Mouse (Mus musculus) heart, embryonic 11.5 days (tissue): Measurements from ENCODE around the gene Zbtb45. TPM values are rescaled to one million over a fixed set of nuclear protein-coding genes. Genes with fewer than 3 reads are reported as not detected.

Experiments
- ATAC-seq: fragments of 200-750 bp; cut with Nextera tagmentation; replicated peaks from 2 replicates; pipeline ENCODE4 v1.8.0; 2017; ENCODE audit warnings: moderate library complexity; ENCODE audit not compliant: insufficient number of reproducible peaks, low FRiP score, low TSS enrichment
- H3K27ac ChIP-seq: fragments of 300-500 bp; sonication (generic); 2 replicates; pipeline ENCODE4 v1.5.1; 2014; ENCODE audit warnings: mild to moderate bottlenecking, low read depth, low read length
- H3K27me3 ChIP-seq: fragments of 300-500 bp; sonication (generic); 2 replicates; pipeline ENCODE4 v1.6.1; 2014; ENCODE audit warnings: mild to moderate bottlenecking, low read length, mixed read lengths; ENCODE audit not compliant: control insufficient read depth, insufficient read depth
- H3K36me3 ChIP-seq: fragments of 300-500 bp; sonication (generic); 2 replicates; pipeline ENCODE4 v1.6.1; 2014; ENCODE audit warnings: mild to moderate bottlenecking, low read length, moderate library complexity, mixed read lengths; ENCODE audit not compliant: control insufficient read depth, insufficient read depth
- H3K4me1 ChIP-seq: fragments of 300-500 bp; sonication (generic); 2 replicates; pipeline ENCODE4 v1.6.1; 2014; ENCODE audit warnings: low read length; ENCODE audit not compliant: control insufficient read depth, insufficient read depth
- H3K4me2 ChIP-seq: fragments of 300-500 bp; sonication (generic); 2 replicates; pipeline ENCODE4 v1.6.1; 2014; ENCODE audit warnings: mild to moderate bottlenecking, moderate library complexity
- H3K4me3 ChIP-seq: fragments of 300-500 bp; sonication (generic); 2 replicates; pipeline ENCODE4 v1.5.1; 2014; ENCODE audit warnings: low read depth, low read length
- H3K9ac ChIP-seq: fragments of 300-500 bp; sonication (generic); 2 replicates; pipeline ENCODE4 v1.6.1; 2014; ENCODE audit warnings: mild to moderate bottlenecking, low read depth, low read length, moderate library complexity
- H3K9me3 ChIP-seq: fragments of 300-500 bp; sonication (generic); replicated peaks from 2 replicates; pipeline ENCODE4 v1.6.1; 2016; ENCODE audit warnings: low read length; ENCODE audit not compliant: control insufficient read depth
- WGBS: fragments of 180-500 bp; shearing (Covaris S2); extraction: QIAGEN DNeasy Blood & Tissue Kit; methylation state at CpG from one replicate; pipeline ENCODE4 v1.1.7; 2014; ENCODE audit not compliant: insufficient replicate concordance; 5-methylcytosine and 5-hydroxymethylcytosine counted together
- polyA plus RNA-seq: library from polyadenylated mRNA; unstranded; fragments of >200 nt; fragmentation: Nextera tagmentation; extraction: Ambion mirVana; gene quantifications from 2 replicates; pipeline ENCODE4 v1.2.1, GENCODE M21; 2014

Zbtb45 gene
- polyA plus RNA-seq, 1 experiment from 2014 or later, result 13.6 TPM

DNA sequence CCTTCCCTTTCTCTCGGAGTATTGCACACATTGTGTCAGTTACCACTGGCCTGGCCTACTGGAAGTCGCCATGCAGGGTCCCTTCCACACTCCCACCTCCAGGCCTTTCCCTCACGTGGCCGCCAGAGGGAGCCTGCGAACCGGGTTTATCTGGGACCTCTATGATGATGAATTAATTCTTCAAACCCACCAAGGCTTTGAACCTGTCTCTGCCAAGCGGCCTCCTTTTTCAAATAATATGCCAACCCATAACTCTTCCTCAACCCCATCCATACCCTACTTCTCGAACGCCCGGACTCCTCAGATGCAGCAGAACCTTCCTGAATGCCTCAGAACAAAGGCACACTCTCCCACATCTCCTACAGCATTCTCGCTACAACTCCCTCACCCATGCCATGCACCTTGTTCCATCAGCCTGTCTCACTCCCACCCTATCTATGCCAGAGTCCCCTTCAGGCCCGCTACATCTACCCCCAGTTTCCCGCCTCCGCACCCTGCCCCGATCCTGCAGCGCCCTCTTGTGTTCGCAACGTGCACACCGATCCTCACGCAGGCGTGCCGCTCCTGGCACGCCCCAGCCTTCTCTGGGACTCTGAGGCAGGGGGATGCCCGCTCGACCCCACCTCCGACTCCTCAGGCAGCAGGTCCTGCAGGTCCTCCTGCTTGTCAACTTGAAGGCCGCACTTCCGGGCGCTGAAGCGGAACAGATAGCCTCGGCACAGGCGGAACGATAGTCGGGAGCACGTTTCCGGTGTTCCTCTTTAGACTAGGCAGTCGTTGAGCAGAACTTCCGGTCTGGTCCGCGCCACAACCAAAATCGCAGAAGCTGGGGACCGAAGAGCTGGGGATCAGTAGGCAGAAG is 460 bp downstream of the Zbtb45 start:
- no peaks in the 10 kb centered on the region for H3K36me3 ChIP-seq
- no peaks in the 10 kb centered on the region for H3K9me3 ChIP-seq
- H3K4me1 ChIP-seq, result peaks cover 13% of the 10 kb centered on the region; the same call in 1 of the 2 replicates
- WGBS, result 1% methylated on average over 42 of the region's 42 CpGs
- H3K27me3 ChIP-seq, result peaks cover 14% of the 10 kb centered on the region
- peak overlapping the region; percentile 93 for H3K4me2 ChIP-seq
- H3K4me3 ChIP-seq, result peak overlapping the region; percentile 70
- ATAC-seq, result peak; percentile 81
- peak overlapping the region; percentile 94 for H3K27ac ChIP-seq
- H3K9ac ChIP-seq, result peak overlapping the region; percentile 91

DNA sequence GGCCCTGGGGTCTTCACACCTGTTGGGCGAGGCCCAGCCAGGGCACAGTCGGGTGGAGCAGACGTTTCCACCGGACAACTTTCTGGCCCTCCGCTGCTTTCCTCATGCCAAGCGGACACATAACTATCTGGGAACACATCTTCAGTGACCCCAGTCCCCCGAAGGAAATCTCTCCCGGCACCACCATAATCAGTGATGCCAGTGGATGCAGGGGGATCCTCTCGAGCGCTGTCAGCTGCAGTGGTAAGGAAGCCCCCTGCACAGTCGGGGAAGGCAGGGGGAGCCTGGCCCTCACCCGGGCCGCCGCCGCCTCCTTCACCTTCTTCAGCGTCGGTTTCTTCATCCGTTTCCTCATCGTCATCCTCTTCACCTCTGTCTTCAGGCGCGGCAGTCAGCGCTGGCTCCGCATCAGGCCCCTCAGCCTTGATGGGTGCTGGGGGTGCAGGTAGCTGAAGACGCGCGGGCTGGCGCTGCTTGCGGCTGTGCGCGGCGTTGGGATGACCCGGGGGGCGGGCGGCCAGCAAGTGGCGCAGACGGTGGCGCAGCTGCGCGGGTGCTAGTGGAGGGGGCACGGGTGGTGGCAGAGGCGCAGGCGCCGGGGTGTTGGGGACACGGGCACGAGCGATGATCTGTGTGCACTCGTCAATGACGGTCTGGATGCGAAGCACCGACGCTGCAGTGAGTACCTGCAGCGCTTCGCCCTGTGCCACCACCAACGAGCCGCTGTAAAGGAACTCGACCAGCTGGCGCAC is 2.3 kb downstream of the Zbtb45 start:
- no peak for ATAC-seq
- peak overlapping the region; percentile 58; the same call in 1 of the 2 replicates for H3K9ac ChIP-seq
- no peak overlapping the region for H3K27ac ChIP-seq
- H3K27me3 ChIP-seq, result peaks cover 14% of the 10 kb centered on the region
- H3K4me3 ChIP-seq, result peak overlapping the region; percentile 19; the same call in 1 of the 2 replicates
- H3K9me3 ChIP-seq, result no peaks in the 10 kb centered on the region
- no peaks in the 10 kb centered on the region for H3K36me3 ChIP-seq
- WGBS, result 30% methylated on average over 57 of the region's 57 CpGs
- H3K4me2 ChIP-seq, result peak overlapping the region; percentile 44
- H3K4me1 ChIP-seq, result peaks cover 13% of the 10 kb centered on the region; the same call in 1 of the 2 replicates

DNA sequence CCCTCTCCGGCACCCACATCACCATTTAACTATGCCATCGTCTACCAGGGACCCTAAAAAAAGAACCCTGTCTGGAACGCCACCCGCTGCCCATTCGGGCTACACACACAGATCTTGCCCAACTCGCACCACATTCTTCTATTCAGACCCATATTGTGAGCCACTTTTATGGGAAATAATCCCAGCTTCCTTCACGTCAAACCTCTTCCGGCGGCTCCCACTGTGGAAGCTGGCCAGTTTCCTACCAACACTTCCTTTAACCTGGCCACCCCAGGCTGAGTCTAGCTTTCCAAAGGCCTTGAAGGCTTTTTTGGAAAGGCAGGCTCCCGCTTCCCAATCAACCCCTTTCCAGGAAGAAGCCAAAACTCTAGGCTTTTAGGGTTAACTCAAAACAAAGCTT is 3.3 kb downstream of the Zbtb45 start:
- Histone ChIP-seq H3K27ac (no peak overlapping the region), H3K9me3 (no peaks in the 10 kb centered on the region), H3K4me2 (no peak overlapping the region), H3K4me3 (no peak overlapping the region), H3K4me1 (peaks cover 13% of the 10 kb centered on the region; the same call in 1 of the 2 replicates), H3K9ac (no peak overlapping the region), H3K27me3 (peaks cover 14% of the 10 kb centered on the region), H3K36me3 (no peaks in the 10 kb centered on the region)
- no peak for ATAC-seq
- 84% methylated on average over 10 of the region's 10 CpGs for WGBS

DNA sequence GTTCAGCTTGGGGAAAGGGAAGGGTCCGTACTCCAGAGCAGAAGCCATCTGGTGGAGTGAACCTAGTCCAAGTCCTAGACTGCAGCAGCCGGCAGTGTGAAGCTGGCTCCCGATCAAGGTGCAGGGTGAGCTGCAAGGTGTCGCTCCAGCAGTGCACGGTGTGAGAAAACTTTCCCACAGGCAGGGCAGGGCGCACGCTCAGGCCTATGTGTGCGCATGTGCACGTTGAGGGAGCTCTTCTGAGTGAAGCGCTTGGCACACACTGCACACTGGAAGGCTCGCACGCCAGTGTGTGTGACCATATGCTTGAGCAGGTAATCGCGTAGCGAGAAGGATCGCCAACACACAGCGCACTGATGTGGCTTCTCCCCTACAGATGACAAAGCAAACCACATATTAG is 3.8 kb downstream of the Zbtb45 start:
- no peak overlapping the region for H3K9ac ChIP-seq
- no peaks in the 10 kb centered on the region for H3K9me3 ChIP-seq
- peaks cover 13% of the 10 kb centered on the region; the same call in 1 of the 2 replicates for H3K4me1 ChIP-seq
- H3K36me3 ChIP-seq, result no peaks in the 10 kb centered on the region
- no peak for ATAC-seq
- no peak overlapping the region for H3K27ac ChIP-seq
- WGBS, result 82% methylated on average over 17 of the region's 17 CpGs
- no peak overlapping the region for H3K4me3 ChIP-seq
- H3K27me3 ChIP-seq, result peaks cover 14% of the 10 kb centered on the region
- no peak overlapping the region for H3K4me2 ChIP-seq

DNA sequence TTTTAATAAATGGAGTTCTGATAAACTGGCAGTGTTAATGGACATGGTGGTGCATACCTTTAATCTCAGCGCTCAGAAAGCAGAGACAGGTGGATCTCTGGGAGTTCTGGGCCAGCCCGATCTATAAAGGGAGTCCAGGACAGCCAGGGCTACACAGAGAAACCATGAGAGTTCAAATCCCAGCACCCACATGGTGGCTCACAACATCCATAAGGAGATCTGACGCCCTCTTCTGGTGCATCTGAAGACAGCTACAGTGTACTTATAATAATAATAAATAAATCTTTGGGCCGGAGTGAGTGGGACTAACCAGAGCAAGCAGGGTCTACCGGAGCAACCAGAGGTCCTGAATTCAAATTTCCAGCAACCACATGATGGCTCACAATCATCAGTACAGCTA is 6.5 kb downstream of the Zbtb45 start:
- peaks cover 7% of the 10 kb centered on the region; the same call in 1 of the 2 replicates for H3K4me1 ChIP-seq
- no peak overlapping the region for H3K4me2 ChIP-seq
- 74% methylated on average over 5 of the region's 5 CpGs for WGBS
- no peaks in the 10 kb centered on the region for H3K9me3 ChIP-seq
- no peak for ATAC-seq
- H3K9ac ChIP-seq, result no peak overlapping the region
- H3K27ac ChIP-seq, result no peak overlapping the region
- H3K4me3 ChIP-seq, result no peak overlapping the region
- no peaks in the 10 kb centered on the region for H3K36me3 ChIP-seq
- H3K27me3 ChIP-seq, result peaks cover 14% of the 10 kb centered on the region

DNA sequence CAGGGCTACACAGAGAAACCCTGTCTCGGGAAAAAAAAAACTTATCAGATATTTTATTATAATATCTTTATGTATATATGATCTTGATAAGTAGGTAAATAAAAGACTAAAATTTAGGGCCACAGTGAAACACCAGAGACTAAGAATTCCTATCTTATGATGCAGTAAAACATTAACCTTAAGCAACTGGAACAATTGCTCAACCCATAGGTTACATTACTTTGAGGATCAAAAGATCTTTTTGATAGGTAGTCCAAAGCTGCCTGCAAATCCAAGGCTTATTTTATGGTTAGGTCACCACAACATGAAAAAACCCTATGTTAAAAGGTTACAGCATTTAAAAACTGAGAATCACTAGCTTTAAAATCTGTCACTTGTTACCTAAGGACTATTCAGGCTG is 8.2 kb downstream of the Zbtb45 start:
- ATAC-seq, result no peak
- no peak overlapping the region for H3K27ac ChIP-seq
- no peaks in the 10 kb centered on the region for H3K9me3 ChIP-seq
- H3K9ac ChIP-seq, result no peak overlapping the region
- no peak overlapping the region for H3K4me2 ChIP-seq
- no peak overlapping the region for H3K4me3 ChIP-seq
- no peaks in the 10 kb centered on the region for H3K4me1 ChIP-seq
- WGBS, result 54% methylated on average over 1 of the region's 1 CpGs
- H3K27me3 ChIP-seq, result no peaks in the 10 kb centered on the region
- no peaks in the 10 kb centered on the region for H3K36me3 ChIP-seq

DNA sequence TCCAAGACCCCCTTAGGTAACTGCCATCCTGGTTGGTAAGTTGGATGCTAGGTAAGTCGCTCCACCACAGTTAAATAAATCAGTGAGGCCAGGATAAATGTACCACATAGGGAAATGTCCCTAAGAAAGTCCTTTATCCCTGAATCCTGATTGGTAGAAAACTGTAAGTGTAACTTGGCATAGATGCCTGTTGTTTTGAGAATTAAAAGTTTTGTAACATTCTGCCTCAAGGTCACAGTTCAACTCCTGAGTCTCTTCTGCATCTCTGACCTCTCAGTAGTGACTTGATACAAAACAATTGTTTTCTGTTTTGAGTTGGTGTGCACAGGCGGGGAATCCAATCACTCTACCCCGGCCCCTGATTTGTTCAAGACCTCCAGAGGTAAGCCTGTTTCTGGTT is 11.0 kb downstream of the Zbtb45 start, which contains the start of gene Trim28:
TSS of gene Trim28 (plus strand) at position 264 of the 400 bp plus-strand sequence.
- 70% methylated on average over 3 of the region's 3 CpGs for WGBS
- Histone ChIP-seq H3K36me3 (no peaks in the 10 kb centered on the region), H3K9ac (no peak within 1 kb of the TSS), H3K4me2 (no peak within 1 kb of the TSS), H3K4me3 (no peak within 1 kb of the TSS), H3K9me3 (no peaks in the 10 kb centered on the region), H3K27ac (no peak within 1 kb of the TSS), H3K4me1 (no peaks in the 10 kb centered on the region), H3K27me3 (no peaks in the 10 kb centered on the region)
- ATAC-seq, result no peak

DNA sequence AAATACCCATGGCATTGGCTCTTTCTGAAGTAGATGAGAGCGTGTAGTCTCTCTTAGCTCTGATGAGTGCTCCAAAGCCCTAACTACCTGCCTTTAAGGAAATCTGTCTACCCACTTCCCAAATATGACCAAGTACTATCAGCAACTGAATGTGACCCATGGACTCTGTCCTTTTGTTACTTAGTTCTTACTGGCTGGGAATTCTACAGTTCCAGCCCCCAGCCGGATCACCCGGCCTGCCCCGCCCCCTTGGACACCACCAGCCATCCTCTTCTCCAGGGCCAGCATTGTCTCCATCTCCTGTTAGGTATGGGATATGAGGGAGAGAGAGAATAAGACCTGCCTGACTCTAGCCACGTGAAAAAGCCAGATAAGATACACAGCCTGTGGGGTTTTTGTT is 11.8 kb downstream of the Zbtb45 start, which contains the start of gene Slc27a5:
TSS of gene Slc27a5 (minus strand) at position 140 of the 400 bp plus-strand sequence.
- Histone ChIP-seq H3K9ac (no peak within 1 kb of the TSS), H3K4me2 (no peak within 1 kb of the TSS), H3K9me3 (no peaks in the 10 kb centered on the region), H3K4me3 (no peak within 1 kb of the TSS), H3K36me3 (no peaks in the 10 kb centered on the region), H3K4me1 (no peaks in the 10 kb centered on the region), H3K27ac (no peak within 1 kb of the TSS), H3K27me3 (no peaks in the 10 kb centered on the region)
- ATAC-seq, result no peak
- WGBS, result 72% methylated on average over 5 of the region's 5 CpGs
